Mouse (Mus musculus) heart, postnatal 14 days (tissue): ENCODE results near the gene Adgrl4. TPM values are rescaled to one million over a fixed set of nuclear protein-coding genes. Genes with fewer than 3 reads are reported as not detected.

Source experiments
- DNase-seq, 2 experiments: peaks; one replicate each; pipeline ENCODE4 v3.0.0; 2021 to 2022
- intact Hi-C: fragments of 180-260 bp; cut with DNase I; formaldehyde crosslinking; loops from one replicate; pipeline ENCODE4 v1.15.1; 2025
- total RNA-seq, 2 experiments: library from RNA; stranded (reverse); gene quantifications; 2 replicates each; pipeline ENCODE4 v1.2.3; 2021

Adgrl4 gene
- total RNA-seq, 2 experiments from 2014 or later: 95.1 to 105 TPM

DNA sequence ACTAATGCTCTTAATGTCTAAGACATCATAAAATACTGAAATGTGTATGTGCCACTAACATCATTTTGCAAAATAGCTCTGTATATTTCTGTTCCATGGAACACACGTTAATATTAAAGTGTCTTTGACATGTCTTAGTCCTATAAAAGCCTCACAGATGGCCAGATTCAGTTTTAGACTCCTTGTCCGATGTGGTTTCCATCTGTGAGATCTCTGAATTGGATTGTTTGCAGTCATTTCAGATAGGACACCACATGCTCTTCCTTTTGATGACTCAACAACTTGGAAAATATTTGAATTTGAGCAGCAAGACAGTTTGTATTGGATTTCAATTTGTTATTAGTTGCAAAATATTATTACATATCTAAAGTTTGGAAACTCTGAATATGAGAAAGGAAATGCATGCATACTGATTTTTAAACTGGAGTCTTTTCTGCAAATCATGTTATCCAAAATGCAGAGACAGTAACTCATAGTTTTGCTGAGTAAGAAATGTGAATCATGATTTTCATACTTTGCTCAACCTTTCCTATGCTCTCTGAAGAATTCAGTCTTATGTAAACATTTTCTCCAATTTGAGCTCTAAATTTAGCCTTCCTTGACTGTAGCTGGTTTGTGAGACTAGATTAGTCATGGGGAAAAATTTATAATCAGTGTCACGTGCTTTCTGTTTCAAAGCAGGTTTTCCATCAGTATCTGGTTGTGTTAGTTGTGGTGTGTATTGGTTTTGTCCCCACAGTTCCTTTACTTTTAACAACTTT, 21.9 kb downstream of the Adgrl4 start:
- DNase-seq: no peak
- intact Hi-C loops: no loop called here

DNA sequence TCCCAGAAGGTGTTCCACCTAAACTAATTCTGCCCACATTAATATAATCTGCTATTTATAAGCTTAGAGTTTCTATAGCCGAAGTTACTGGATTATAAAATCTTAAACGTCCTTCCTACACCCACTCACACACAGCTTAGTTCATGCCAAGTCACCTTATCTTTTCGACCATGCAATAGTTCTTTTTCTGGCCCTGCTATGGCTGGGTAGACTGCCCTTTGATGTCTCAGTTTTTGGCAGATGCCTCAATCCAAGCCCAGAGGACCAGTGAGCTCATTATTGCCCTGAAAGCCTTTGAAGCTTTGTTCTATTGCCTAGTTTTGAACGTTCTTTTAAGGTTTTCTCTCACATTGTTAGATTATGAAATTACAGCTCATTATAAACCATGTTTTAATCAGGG, 27.5 kb downstream of the Adgrl4 start:
- DNase-seq: no peak
- intact Hi-C loops: no loop called here

DNA sequence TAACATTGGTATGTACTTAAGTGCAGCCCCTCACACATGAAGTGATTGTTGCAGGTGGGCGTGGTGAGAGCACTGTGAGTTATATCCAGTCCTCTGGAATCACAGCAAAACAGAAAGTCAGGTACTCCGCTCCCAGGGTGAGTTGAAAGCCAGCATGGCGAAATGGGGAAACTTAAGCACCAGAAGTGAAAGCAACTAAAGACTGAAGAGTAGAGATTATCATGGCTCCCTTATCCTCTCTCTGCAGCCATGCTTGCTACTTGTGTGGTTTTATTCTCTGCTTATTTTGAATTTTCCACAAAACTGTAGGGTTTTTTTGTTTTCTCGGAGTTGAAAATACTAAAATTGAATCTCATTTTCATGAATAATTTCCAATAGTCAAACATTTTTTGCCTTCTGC, 51.2 kb downstream of the Adgrl4 start:
- intact Hi-C loops: no loop called here
- DNase-seq: no peak

DNA sequence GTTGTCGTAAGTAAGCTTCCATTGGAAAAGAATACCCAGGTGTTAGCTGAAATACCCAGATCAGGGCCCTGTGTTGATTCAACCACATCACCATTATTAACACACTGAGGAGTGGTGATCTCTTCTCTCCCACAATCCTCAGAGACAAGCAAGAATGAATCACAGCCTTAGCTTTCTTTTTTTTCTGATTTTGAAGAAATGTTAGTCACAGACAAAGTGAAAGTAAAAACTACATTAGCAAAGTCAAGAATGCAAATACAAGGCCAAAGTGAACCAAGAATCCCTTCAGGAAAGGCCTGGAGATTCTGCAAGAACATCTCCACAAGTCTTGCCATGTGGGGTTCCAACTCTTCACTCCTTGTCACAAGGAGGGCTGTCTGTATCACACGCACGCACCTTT, 67.9 kb downstream of the Adgrl4 start:
- DNase-seq: no peak
- intact Hi-C loops: no loop called here

DNA sequence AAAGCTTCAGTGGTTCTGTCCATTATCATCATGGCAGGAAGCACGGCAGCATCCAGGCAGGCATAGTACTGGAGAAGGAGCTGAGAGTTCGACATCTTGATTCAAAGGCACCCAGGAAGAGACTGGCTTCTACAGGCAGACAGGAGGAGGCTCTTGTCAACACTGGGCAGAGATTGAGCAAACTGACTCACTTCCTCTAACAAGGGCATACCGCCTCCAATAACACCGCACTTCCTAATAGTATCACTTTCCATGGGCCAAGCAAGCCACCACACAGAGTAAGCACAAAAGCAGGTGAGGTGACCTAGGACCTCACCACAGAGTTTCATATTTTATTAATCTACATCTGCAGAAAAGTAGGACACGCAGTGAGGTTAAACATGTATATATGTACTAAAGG, 73.5 kb downstream of the Adgrl4 start:
- intact Hi-C loops: no loop called here
- DNase-seq: no peak

DNA sequence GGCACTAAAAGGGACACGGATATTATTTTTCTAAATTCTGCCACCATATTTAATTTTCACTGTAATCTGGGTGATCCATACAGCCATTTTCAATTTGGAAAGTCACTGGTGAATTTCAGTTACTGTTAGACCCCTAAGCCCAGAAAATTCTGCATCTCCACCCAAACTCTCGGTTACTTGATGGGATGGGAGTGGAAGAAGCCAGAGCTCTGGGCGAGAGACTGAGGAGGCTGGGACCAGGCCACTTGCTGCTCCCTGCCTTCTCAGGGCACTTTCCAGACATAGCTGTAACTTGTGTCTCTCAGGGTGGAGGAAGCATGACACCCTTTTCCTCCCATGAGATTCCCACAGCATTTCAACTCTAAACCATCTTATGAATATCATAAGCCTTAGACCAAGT, 109.5 kb downstream of the Adgrl4 start:
- DNase-seq: no peak
- intact Hi-C loops: no loop called here

DNA sequence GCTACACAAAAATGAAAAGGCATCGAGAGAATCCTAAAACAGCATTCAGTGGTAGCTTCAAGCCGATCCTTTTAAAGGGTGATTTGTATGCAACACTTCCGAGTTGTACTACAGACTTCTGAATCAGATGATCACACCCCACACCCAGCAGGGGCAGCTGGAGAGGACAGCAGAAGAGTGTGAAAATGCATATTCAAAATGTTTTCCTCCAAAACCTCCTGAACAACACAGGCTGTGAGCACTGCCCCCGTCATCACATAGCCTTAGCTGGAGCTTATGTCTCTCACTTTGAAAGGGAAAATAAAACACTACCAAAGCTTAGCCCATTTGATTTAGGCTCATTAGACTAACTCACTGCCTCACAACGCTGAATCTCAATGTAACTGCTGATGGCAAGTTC, 113.3 kb downstream of the Adgrl4 start:
- intact Hi-C loops: no loop called here
- DNase-seq: no peak

DNA sequence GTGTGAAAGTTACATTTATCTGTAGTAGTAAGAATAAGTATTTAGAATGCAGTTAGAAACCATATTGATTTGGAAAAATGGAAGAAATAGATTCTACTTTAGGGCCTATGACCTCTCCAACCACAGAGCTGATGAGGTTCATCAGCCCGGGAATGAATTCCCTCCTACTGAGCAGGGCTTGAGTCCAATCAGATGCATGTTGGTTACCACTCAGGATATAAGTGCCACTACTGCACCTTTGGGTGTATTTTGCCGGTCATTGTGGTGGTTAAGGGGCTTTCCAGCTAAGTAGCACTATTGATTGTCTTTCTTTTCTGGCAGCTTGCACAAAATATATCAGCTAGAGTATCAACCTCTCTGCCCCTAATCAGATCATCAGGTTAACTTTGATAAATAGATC, 118.9 kb downstream of the Adgrl4 start:
- intact Hi-C loops: no loop called here
- no peak for DNase-seq

DNA sequence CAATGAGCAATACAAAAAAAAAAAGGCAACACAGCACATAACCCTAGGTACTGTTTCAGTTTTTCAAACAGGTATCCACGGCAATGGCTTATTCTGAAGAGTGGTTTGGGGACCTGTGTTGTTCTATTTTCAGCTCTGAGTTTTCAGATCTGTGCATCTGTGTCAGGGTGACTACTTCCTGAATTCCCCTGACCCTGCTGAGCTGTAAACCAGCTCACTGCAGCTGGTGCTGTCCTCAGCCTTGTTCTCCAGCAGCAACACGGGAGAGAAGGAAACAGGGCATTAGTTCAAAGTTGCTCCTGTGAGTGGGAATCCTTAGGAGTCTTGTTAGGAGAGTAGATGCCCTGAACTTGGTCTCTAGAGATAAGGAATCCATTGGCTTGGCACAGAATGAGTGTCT, 119.4 kb downstream of the Adgrl4 start:
- intact Hi-C loops: no loop called here
- DNase-seq: no peak

DNA sequence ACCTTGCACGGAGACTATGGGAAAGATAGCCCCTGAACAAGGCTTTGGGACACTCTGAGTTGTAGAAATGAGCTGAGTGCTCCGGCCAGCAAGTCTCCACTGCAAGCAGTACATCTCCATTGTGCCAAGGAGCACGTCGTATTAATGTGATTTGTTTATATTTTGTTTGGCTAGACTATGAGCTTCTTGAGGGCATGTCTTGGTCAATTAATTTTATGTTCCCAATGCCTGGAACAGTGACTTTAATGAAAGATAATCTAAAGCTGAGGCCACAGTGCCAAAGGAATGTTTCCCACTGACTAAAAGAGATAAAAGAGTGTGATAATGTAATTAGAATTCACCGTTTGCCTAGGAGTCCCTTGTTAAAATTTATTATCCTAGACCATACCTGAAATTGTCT, 119.9 kb downstream of the Adgrl4 start:
- no peak for DNase-seq
- intact Hi-C loops: no loop called here

DNA sequence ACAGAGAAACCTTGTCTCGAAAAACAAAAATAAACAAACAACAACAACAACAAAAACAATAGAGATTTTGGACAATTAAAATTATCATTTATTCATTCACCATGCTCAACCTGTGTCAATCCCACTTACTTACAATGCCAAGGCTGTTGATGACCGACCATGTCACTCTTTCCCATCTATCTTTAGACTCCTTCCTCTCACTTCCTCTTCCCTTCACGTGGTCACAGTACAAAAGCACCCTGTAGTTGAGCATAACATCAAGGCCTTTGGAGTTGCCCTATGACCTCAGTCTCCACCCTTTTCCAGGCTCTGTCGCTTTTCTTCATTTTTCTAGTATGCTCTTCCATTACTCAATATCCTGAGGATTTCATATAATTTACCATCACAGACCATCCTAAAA, 120.7 kb downstream of the Adgrl4 start:
- intact Hi-C loops: no loop called here
- no peak for DNase-seq

DNA sequence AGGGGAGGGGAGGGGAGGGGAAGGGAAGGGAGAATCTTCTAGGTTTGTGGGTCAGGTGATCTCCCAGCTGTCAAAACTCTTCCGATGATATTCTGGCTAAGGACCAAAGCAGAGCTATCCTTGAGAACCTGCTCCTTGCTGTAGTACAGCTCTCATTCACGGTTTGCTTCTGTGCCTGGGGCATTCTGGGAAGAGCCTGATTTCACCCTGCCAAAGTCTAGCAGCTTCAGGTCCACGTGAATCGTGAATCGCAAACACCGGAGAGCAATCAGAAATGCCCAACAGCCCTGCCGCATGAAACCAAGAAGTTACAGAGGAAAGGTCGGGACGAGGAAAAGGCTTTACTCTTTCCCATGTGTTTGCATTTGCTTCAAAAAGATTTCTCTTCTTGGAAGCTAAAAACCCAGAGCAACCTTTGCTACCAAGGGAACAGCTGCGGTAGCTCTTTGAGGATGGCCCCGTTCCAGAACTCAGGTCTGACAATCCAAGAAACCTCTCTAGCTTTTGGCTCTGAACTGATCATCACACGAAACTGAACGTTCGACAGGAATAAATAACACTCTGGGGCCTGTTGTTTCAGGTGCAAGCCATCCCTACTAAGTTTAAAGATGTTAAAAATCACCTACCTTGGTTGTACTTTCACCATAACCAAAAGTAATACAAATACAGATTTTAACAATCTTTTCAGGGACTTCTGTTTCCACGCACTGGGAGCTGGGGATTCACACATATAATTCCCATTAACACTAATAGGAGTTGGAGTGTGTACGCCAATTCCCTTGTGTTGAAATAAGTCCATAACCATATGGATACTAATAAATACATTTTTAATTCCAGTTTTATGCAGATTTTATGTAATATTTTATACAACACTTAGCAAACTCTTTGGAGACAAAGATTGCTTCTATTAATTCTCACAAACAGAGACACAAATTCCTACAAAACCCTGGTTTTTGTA, 128.3 kb downstream of the Adgrl4 start:
- peak in 1 of 2 experiments; percentile 3 for DNase-seq
- intact Hi-C loops: loop anchor here (5.0 kb wide), 1 partner anchor 1179 kb away; no protein-coding TSS in a partner anchor

DNA sequence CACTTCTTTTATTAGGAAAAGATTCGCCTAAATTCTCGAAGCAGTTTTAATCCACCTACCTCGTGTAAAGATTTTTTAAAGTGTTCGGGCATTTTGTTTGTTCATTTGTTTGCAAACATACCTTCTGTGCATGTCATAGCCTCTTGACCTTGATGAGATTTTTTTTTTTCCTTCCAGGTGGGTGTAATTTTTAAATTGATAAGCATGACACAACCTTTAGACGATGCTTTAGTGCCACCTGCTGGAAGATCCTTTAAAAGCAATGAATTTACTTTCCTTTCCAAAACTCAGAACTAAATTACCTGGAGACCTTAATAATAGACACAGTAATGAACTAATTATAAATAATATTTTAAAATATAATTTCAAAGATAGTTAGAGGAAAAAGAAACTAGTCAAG, 128.9 kb downstream of the Adgrl4 start:
- peak in 1 of 2 experiments; percentile 10 for DNase-seq
- intact Hi-C loops: loop anchor here (5.0 kb wide), 1 partner anchor 1179 kb away; no protein-coding TSS in a partner anchor

DNA sequence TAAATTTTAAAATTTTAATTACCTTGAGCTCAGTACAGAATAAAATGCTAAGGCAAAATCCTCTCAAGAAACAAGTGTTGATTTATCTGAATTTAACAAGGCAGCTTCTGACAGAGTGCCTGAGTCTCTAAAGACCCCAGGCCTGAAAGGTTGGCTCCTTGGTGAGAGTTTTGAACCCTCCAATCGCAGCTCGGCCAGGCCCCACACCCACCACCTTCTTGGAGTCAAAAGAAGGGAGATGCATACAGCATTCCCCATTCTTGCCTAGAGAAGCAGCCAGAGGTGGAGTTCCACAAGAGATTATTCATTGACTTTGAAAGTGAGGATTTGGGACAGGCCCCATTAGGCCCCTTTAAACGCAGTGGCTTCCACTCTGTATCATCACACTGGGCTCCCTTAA, 129.9 kb downstream of the Adgrl4 start:
- intact Hi-C loops: loop anchor here (5.0 kb wide), 1 partner anchor 1180 kb away; no protein-coding TSS in a partner anchor
- DNase-seq: no peak

DNA sequence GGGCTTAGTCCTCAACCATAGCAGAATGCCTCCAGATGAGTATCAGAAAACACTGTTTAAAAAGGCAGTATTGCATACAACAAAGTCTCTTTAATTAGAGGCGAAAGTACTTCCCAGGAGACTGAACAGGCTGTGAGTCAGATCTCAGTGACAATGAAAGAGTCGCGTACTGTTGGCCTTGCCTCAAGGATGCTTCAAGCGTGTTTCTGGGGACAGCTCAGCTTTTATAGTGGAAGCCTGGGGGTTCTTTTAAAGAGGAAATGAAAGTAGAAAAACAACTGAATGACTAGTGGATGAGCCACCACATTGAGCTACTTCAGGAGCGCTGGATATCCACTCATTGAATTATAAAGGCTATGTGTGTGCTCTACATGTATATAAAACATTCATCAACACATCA, 134.4 kb downstream of the Adgrl4 start:
- intact Hi-C loops: no loop called here
- no peak for DNase-seq

DNA sequence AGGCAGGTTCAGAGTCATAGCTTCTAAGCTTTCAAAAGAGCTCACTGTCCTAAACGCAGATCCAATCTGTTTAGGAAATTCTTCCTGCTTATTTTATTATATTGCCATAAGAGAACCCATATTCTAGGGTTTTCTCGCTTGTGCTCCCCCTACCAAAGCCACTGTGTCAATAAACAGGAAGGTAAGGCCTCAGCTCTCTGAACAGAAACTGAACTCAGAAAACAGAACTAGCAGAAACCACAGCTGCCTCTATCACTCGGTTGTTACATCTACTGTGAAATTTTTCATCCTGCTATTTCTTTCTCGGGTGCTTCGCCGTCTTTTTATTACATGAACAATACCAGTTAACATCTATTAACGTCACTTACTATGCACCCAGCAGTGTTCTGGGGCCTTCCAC, 137.6 kb downstream of the Adgrl4 start:
- DNase-seq: no peak
- intact Hi-C loops: no loop called here

DNA sequence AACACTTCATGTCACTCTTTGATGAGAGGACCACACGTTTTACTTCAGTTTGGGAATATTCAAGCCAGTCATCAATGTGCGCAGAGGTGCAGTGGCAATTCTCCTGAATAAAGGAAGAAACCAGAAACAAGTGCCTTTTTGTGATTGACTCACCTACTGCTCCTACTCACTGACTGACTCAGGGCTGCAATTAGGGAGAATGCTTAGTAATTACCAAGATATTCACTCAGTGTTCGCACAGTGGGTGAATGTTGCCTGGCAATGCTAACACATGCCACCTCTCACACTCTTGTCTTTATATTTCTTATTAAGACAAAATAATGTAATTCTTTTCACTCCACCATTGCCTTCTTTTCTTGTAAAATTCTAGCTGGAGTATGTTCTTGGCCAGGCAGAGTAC, 138.5 kb downstream of the Adgrl4 start:
- intact Hi-C loops: no loop called here
- DNase-seq: no peak

DNA sequence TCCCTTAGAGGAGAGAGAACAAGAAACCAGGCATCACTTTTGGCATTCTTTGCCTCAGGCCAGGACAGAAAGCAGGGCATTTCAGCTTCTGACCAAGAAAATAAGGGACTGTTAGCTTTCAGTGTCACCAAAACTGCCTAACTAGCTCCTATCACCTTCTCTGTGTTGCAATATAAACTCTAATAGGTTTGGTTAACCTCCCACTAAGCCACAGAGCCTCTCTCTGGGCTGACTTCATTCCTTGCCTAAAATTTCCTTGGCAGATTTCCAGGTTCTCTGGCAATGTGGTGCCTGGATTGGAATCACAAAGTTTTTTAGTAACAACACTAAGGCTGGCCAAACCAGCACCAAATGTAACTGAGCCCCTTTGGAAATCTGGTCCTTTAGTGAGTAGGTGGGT, 154.2 kb downstream of the Adgrl4 start:
- intact Hi-C loops: no loop called here
- DNase-seq: no peak
